Mouse (Mus musculus) cortical plate, adult 2 months (tissue): ENCODE results near the gene Akap6. TPM values are rescaled to one million over a fixed set of nuclear protein-coding genes. Genes with fewer than 3 reads are reported as not detected.

ENCODE experiments used
- H3K27ac ChIP-seq: fragments of 200-500 bp; 2 replicates; pipeline ENCODE4 v1.5.1; 2012; ENCODE audit warnings: low read length, control low read depth, inconsistent platforms; ENCODE audit not compliant: insufficient read depth
- H3K4me1 ChIP-seq: fragments of 200-500 bp; 2 replicates; pipeline ENCODE4 v1.6.1; 2011; ENCODE audit warnings: low read length; ENCODE audit not compliant: control insufficient read depth, insufficient read depth
- H3K4me3 ChIP-seq: fragments of 200-500 bp; 2 replicates; pipeline ENCODE4 v1.5.1; 2011; ENCODE audit warnings: mild to moderate bottlenecking, low read length, control low read depth; ENCODE audit not compliant: insufficient read depth
- CTCF ChIP-seq: fragments of 200-500 bp; IDR thresholded peaks from 2 replicates; pipeline ENCODE4 v1.5.1; 2011; ENCODE audit warnings: mild to moderate bottlenecking, control low read depth, low read length; ENCODE audit not compliant: insufficient read depth; ENCODE audit errors: extremely low read depth
- POLR2A ChIP-seq: fragments of 200-500 bp; IDR thresholded peaks from 2 replicates; pipeline ENCODE4 v1.6.1; 2011; ENCODE audit warnings: mild to moderate bottlenecking, low read length, control low read depth; ENCODE audit not compliant: insufficient read depth; ENCODE audit errors: extremely low read depth
- polyA plus RNA-seq: library from polyadenylated mRNA; depleted of rRNA; stranded (reverse); fragments of >200 nt; gene quantifications from 2 replicates; pipeline ENCODE4 v1.2.3, GENCODE M21; 2012

The Akap6 gene
- polyA plus RNA-seq, 1 experiment: 35.8 TPM

DNA sequence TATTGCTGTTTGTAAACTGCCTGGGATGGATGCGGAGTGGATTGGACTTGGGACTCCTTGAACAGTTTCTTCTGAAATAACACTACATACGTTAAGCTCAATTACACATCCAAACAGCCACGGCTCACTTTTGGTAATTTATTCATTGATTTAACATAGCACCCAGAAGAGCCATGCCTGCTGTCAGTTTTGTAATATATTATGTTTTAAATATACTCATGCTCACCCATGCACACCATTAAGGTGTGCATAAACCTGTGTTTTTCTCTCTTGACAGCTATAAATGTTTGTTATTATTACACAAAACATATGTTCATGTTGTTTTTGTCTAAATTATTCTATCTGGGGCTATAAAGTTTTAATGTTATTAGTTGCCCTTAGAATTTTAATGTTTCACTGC lies 258.4 kb downstream of the Akap6 start:
- H3K27ac ChIP-seq: no peak overlapping the region
- TF ChIP-seq POLR2A (no peak), CTCF (no peak)
- no peak overlapping the region for H3K4me3 ChIP-seq
- no peaks in the 10 kb centered on the region; the same call in 1 of the 2 replicates for H3K4me1 ChIP-seq

DNA sequence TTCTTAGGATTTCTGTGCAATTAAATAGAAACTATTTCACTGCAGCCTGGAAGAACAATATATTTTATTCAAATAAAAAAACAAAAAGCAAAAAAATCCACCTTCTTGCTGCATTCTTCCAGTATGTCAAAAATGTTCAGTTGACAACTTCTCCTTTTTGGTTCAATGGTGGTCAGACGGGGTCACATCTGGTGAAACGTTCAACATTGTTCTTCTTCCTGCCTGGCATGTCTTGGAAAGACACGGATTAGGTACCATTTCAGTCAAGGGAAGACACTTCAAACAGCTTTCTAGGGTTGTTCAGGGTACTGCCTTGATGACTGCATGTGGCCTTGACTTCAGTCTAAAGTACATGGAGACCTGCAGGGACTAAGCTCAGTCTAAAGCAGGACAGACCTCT lies 258.8 kb downstream of the Akap6 start:
- TF ChIP-seq CTCF (no peak), POLR2A (no peak)
- H3K4me3 ChIP-seq: no peak overlapping the region
- H3K27ac ChIP-seq: no peak overlapping the region
- H3K4me1 ChIP-seq: no peaks in the 10 kb centered on the region; the same call in 1 of the 2 replicates

GRCm38 (mm10) chr12:52991745-52992144 lies 292.6 kb downstream of the Akap6 start:
- TF ChIP-seq CTCF: no peak
- no peak for TF ChIP-seq POLR2A
- Histone ChIP-seq H3K27ac (no peak overlapping the region), H3K4me1 (no peaks in the 10 kb centered on the region), H3K4me3 (no peak overlapping the region)

- TF ChIP-seq CTCF: no peak
- Histone ChIP-seq H3K4me1 (peaks cover 3% of the 10 kb centered on the region; the same call in 1 of the 2 replicates), H3K27ac (no peak overlapping the region), H3K4me3 (no peak overlapping the region)
Observed at GRCm38 (mm10) chr12:53012336-53012735, 313.2 kb downstream of the Akap6 start.

GRCm38 (mm10) chr12:53014539-53014938 lies 315.4 kb downstream of the Akap6 start:
- Histone ChIP-seq H3K27ac (no peak overlapping the region), H3K4me1 (peaks cover 3% of the 10 kb centered on the region; the same call in 1 of the 2 replicates), H3K4me3 (no peak overlapping the region)
- TF ChIP-seq CTCF: no peak
- no peak for TF ChIP-seq POLR2A

GRCm38 (mm10) chr12:53024575-53025246 lies 325.5 kb downstream of the Akap6 start:
- no peak overlapping the region for H3K4me3 ChIP-seq
- no peak overlapping the region for H3K27ac ChIP-seq
- TF ChIP-seq POLR2A (no peak), CTCF (no peak)
- H3K4me1 ChIP-seq: peaks cover 8% of the 10 kb centered on the region; the same call in 1 of the 2 replicates

- peaks cover 8% of the 10 kb centered on the region; the same call in 1 of the 2 replicates for H3K4me1 ChIP-seq
- TF ChIP-seq POLR2A (no peak), CTCF (no peak)
- H3K4me3 ChIP-seq: no peak overlapping the region
- no peak overlapping the region for H3K27ac ChIP-seq
Observed at GRCm38 (mm10) chr12:53027308-53027707, 328.1 kb downstream of the Akap6 start.

DNA sequence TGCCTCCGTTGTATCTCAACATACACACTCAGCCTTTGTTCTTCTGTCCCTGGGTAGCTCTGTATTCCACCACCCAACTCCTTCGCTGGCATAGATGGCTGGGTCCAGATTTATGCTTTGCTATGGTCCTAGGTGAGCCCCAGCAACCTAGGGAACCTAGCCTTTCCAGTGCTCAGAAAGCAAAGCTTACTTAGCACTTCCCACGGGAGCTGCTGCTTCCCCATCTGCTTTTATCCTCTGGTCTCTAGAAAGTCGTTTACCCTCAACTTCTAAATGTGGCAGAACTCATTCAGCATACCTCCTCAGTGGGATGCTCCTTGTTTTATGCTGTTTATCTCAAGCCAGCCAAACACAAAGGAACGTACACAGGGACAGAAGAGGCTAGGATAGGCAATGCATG lies 329.7 kb downstream of the Akap6 start:
- TF ChIP-seq POLR2A (no peak), CTCF (no peak)
- peaks cover 9% of the 10 kb centered on the region for H3K4me1 ChIP-seq
- no peak overlapping the region for H3K27ac ChIP-seq
- H3K4me3 ChIP-seq: no peak overlapping the region

- no peak for TF ChIP-seq CTCF
- TF ChIP-seq POLR2A: no peak
- Histone ChIP-seq H3K4me1 (peaks cover 9% of the 10 kb centered on the region), H3K4me3 (no peak overlapping the region), H3K27ac (no peak overlapping the region; the same call in 1 of the 2 replicates)
Observed at GRCm38 (mm10) chr12:53029910-53030309, 330.7 kb downstream of the Akap6 start.

DNA sequence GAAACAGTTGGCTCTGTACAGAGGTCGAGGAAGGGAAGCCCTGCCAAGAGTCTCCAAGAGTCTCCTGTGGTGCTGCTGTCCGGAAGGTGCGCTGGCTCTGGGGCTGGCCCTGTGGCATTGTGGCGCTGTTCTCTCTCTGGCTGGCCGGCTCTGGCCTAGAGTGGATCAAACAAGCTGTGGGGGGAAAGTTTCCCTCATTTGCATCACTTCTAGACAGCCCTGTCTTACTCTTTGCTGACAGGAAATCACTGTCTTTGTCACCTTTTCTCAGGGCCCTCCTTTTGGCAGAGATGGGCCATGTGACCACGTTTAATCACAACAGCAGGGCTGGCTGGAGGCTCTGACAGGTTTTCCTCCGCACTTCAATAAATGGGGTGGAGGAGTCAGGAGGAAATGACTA lies 333.6 kb downstream of the Akap6 start:
- H3K27ac ChIP-seq: peak overlapping the region; percentile 78; the same call in 1 of the 2 replicates
- H3K4me1 ChIP-seq: peaks cover 5% of the 10 kb centered on the region
- no peak overlapping the region for H3K4me3 ChIP-seq
- TF ChIP-seq POLR2A (no peak), CTCF (no peak)

GRCm38 (mm10) chr12:53033404-53033913 lies 334.3 kb downstream of the Akap6 start:
- TF ChIP-seq POLR2A: no peak
- TF ChIP-seq CTCF: no peak
- Histone ChIP-seq H3K4me3 (no peak overlapping the region), H3K27ac (peak overlapping the region; percentile 60; the same call in 1 of the 2 replicates), H3K4me1 (peaks cover 5% of the 10 kb centered on the region)
